Mouse (Mus musculus): ENCODE measurements at regions not wholly inside any gene's neighbourhood (a gene's known extent, or its start where the extent isn't known, plus 50 kb on each side); places are given as distances from the start of the nearest gene placed in this dataset.

DNA sequence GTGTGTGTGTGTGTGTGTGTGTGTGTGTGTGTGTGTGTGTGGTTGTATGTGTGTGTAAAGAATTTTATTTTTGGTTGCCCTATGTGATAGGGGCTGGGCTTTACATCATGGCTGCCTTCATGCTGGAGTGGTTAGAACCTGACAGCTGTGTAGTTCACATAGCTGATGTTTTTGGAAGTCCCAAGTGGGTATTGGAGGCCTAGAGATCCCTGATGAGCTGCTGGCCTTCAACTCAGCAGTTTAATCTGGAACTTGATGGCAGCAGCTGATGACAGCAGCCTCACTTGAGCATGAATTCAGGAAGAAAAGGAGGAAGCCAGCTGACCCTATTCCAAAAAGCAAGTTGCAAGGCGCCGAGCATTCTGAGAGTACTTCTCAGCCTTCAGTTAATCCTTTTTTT, 846.6 kb downstream of the Adgrl2 start:
- DNase-seq, result no peak

GRCm38 (mm10) chr3:148136791-148137251, 853.5 kb downstream of the Adgrl2 start:
- DNase-seq, result no peak

- DNase-seq, result no peak
Observed at GRCm38 (mm10) chr3:148134646-148135045, 855.7 kb downstream of the Adgrl2 start.

DNA sequence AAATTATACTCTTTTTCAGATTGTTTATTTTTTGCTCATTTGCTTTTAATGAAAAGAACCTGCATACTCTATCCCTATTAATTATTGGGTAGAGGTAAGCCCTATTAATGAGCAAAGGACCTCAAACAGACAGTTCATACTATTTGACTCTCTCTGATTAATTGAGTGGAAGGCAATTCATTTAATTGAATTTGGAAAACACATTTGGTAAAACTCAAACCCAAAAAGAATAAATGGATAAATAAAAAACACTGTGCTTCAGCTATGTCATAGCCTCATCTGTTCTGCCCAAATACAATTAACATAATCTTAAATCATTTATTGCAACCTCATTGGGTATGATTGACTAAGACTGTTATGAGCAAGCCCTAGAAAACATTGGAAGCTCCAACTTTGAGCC, 874.8 kb downstream of the Adgrl2 start:
- DNase-seq, result no peak

GRCm38 (mm10) chr3:148112204-148112603, 878.2 kb downstream of the Adgrl2 start:
- no peak for DNase-seq

GRCm38 (mm10) chr3:148107031-148107430, 883.3 kb downstream of the Adgrl2 start:
- DNase-seq, result no peak

DNA sequence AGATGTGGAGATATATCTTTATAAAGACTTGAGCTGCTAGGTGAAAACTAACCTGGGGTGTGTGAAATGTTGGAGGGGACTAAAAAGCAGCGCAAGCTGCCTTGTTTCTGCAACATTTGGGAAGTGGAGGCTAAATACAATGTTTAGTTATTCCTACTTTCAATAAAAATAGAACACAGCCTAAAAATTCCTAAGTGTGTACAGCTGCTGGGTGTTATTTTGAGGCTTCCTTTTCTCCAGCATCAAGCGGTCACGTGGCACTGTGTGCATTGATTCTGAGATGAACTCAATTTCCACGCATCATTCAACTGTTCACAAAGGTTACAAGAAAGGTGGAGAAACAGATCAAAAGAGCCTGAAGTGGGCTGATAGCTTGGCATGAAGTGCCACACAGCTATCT, 896.4 kb downstream of the Adgrl2 start:
- no peak for DNase-seq

DNA sequence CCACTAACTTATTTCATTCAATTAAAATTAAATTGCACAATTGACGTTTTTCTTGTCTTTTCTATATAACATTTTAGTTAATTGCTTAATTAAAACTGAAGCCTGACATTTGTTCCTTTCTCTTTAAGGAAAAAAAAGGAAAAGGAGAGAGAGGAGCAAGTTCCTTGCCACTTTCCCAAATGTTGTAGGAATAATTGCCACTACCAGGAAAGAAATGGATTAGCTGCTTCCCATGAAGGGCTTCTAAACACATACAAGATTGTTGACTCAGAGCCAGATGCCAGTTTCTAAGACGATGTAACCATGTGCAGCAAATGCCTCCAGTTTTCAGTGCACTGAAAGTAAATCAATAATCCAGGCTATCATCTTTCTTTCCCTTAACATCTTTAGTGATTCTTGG, 914.5 kb downstream of the Adgrl2 start:
- DNase-seq, result no peak

GRCm38 (mm10) chr3:148066701-148067100, 923.7 kb downstream of the Adgrl2 start:
- no peak for DNase-seq

GRCm38 (mm10) chr3:148056074-148056473, 934.3 kb downstream of the Adgrl2 start:
- DNase-seq, result no peak

DNA sequence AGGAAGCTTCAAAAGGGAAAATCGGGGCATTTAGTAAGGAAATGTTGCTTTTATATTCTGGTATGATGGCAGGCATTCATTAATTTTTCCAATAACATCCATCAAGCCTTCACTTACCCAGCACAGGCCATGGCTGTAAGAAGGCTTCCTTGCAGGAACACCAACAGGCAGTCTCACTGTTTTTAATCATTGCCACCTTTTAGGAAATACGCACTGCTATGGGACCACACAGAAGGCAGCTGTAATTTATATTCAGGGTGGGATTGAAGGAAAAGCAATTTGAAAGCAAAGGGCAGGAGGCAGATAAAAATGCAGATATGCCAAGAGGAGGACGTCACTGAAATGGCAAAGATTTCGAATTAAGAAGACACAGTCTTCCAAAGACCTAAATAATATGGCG, 937.8 kb downstream of the Adgrl2 start:
- no peak for DNase-seq

DNA sequence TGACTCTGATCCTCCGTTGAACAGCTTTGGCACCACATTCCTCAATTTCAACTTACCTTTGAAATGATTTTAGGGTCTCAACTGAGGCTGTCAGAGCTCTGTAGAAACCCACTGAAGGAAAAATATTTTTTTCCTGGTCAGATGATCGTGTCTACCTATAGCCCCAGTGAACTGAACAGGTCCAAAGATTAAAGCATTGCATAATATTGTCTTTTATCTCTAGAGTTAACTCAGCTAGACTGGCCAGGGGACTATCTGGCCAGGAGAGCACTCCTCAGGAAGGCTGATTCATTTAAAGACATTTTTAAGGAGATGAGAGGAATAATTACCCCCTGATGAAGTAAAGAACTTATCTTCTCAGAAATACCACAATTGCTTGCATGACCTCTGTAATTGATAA, 942.1 kb downstream of the Adgrl2 start:
- no peak for DNase-seq

DNA sequence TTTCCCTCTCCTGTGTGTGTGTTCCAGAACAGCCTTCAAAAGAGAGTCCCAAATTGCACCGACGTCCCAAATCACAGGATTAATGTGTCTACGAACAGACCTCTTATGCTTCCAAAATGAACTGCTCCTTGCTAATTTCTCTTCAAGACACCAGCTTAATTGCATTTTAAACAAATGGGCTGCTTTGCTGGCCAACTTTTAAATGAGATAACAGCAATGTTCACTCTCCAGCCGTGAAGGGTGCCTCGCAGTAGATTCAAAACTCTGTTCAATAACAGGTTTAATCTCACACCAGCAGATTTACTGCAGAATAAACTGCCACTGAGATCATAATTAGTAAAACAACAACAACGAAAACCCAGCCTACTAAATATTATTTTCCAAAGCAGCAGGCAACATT, 957.8 kb downstream of the Adgrl2 start:
- DNase-seq, result no peak

GRCm38 (mm10) chr3:148005831-148006230, 984.5 kb downstream of the Adgrl2 start:
- DNase-seq, result no peak

DNA sequence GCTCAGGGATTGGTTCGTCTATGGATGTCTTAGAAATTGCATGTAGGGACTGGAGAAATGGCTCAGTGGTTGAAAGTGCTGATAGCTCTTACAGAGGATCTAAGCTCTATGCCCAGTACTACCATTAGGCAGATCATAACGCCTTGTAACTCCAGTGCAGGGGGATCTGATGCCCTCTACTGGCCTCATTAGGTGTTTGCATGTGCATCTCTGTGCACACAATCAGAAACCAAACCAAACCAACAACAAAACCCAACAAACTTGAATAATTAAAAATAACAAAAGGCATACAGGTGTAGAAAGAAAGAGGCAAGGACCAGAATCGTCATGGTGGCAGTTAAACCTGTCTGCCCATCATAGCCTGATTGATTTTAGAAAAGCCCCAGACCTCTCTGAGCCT, 986.3 kb downstream of the Adgrl2 start:
- DNase-seq, result no peak

- no peak for DNase-seq
Observed at GRCm38 (mm10) chr3:147999330-147999953, 990.9 kb downstream of the Adgrl2 start.

- no peak for DNase-seq
Observed at GRCm38 (mm10) chr3:147991738-147992137, 998.6 kb downstream of the Adgrl2 start.

DNA sequence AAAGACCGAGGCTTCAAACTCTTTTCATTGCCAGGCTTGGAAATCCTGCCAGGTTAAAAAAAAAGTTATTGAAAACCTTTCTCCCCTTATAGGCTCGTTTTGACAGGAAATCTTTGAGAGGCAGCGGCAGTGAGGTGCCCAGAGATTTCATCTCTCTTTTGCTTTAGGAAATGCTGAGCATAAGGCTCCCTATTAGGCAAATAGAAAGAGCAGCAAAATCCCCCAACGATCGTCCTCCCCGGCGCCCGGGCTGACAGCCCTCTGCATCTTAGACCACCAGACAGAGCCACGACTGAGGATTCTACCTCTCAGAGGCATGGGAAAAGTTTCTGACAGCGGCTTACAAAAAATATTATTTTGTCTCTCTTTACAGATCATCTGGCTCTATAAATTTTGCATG, 999.5 kb downstream of the Adgrl2 start:
- no peak for DNase-seq

DNA sequence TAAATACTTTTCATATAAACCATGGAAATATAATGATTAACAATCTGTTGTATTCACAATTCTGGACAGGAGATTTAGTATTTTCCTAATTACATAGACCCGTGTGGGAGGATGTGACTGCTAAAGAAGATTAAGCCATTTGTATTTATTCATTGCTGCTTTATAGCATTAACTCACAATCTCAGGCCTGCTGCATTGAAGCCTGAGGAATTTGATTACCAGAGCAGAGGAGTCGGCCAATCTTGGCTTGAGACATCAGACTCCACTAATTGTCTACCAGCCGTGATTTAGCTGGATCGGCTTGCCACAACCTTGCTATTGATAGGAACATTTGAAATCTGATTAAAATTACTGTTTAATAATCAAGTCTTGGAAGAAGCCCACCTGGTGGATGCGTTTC, 1007.5 kb downstream of the Adgrl2 start:
- no peak for DNase-seq

DNA sequence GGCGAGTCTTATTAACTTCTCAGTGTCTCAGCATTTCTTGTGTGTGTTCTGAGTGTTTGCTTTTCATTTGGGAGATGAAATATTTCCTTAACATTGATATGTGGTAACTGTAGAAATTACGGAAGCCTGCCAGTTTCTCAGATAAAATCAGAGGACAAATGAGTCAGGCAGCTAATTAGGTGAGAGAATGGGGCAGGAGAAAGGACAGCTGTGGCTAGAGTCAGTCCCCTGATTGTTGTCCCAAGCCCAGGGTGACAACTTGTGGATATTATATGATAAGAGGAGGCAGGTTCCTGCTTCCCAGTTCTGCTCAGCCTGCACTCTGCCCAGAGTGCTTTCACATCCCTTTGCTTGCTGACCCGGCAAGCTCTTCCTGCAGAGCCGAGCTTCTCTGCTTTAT, 1008.7 kb downstream of the Adgrl2 start:
- DNase-seq, result no peak

- DNase-seq, result no peak
Observed at GRCm38 (mm10) chr3:147976579-147976978, 1013.8 kb downstream of the Adgrl2 start.

GRCm38 (mm10) chr3:147976069-147976468, 1014.3 kb downstream of the Adgrl2 start:
- no peak for DNase-seq

- DNase-seq, result no peak
Observed at GRCm38 (mm10) chr3:147975500-147975899, 1014.9 kb downstream of the Adgrl2 start.

DNA sequence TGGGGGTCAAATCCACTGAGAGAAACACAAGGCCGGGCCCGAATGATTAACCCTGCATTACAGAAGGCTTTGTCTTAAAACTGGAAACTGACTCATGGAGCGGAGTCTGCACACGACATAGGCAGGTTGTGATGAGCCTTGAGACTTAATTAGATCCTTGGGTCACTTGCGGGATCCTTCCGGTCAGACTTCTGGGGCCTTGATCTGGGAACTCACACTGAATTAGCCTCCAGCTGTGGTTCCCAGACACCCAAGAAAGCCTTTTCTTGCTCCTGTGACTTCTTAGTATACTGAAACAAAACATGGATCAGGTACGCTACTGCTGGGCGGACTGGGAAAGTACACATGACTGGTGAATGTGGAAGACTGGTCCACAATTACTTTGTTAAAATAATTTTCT, 1015.8 kb downstream of the Adgrl2 start:
- no peak for DNase-seq

DNA sequence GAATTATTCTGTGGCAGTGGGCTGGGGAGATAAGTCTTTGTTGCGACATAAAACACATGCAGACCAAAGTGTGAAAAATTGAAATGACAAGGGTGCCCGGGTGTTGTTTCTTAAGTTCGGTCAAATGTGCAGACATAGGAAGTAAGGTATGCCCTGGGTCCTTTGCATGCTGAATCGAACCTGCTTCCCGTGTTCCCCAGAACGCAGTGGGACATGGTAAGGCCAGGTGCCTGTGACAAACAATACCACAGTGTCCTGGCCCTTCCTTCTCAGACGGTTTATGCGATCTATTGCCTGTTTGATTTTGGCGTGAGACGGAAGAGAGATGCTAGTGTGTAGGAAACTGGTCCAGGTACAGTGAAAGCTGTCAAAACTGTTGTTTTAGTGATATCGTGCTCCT, 1022.1 kb downstream of the Adgrl2 start:
- no peak for DNase-seq

All from thymus, adult 18-20 months (tissue).